Mouse (Mus musculus): ENCODE data around the gene Olfr466.

GRCm38 (mm10) chr13:65174102-65174501, 24.1 kb downstream of the Olfr466 start:
- TF ChIP-seq GATA1 (IDR thresholded peaks at IDR 0.05; ENCODE audit: low read length) (no peak), TAL1 (IDR thresholded peaks at IDR 0.05; ENCODE audit: low read length) (no peak)

Measured in erythroblast, embryonic 14.5 days (primary cell).